Mouse (Mus musculus): ENCODE measurements at regions not wholly inside any gene's neighbourhood (a gene's known extent, or its start where the extent isn't known, plus 50 kb on each side); places are given as distances from the start of the nearest gene placed in this dataset.

GRCm38 (mm10) chr16:92890713-92891112, 64.8 kb upstream of the Runx1 start:
- no peak for DNase-seq

DNA sequence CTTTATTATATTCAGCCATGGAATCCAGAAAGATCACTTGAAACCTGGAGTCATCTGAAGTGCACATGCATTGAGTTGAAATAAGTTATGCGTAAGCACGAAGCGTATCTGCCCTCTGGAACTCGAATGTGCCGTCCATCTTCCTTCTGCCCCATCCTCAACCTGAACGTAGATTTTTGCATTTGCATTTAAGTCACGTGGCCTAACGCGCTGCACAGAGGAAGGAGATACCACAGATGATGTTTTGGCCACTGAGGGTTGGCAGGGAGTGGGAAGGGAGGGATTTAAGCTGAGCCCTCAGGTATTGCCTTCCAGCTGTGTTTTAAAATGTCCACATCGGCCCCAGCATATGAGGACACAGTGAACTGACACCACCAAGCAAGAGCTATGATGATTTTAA, 63.6 kb upstream of the Runx1 start:
- DNase-seq: no peak

GRCm38 (mm10) chr16:92886226-92886625, 60.3 kb upstream of the Runx1 start:
- no peak for DNase-seq

- no peak for DNase-seq
Measured at GRCm38 (mm10) chr16:92883821-92884272, 57.9 kb upstream of the Runx1 start.

DNA sequence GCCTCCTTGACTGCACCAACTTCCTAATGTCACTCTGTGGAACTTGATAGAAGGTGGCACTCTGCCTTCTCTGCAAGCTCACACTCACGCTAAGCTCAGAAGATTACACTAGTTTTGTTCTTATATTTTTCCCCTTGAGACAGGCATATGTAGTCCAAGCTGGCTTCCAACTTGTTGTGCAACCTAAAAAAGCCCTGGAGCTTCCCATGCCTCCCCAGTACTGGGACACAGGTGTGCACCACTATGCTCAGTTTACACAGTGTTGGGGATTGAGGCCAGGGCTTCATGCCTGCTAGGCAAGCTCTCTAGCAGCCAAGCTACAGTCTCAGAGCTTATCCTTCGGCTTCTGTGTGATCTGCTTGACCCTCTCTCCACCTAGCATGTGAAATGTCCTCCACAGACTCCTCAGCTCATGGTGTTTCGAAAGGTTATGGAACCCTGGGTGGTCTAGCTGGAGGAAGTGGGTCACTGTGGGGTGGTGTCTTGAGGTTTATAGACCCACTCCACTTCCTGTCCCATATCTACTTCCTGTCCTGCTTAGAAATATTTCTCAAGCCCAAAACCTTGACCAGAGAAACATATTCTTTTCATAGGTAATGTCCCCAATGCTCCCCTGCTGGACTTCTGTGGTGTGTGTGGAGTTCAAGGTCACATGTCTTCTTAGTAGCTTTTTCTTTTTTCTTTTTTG, 54.6 kb upstream of the Runx1 start:
- no peak for DNase-seq

DNA sequence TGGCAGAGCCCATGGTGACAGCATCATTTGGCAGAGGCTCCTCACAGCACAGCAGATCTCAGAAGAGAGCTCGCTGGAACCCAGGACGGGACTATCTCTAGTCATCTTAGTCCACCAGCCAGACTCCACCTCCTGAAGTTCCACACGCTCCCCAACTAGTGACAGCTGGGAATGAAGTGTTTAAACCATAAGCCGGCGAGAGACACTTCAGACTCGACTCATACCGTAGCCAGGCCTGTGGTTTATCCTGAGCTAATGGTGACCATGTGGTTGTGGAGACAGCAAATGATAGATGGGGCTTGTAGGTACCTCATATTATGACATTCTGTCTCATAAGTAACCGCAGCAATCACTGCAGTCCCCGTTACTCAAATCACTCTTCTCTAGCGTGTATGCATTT, 52.1 kb upstream of the Runx1 start:
- DNase-seq: no peak

All from kidney, adult 9 months (tissue).